Mouse (Mus musculus): ENCODE measurements around the gene Cnot2.
"Not testable (repeated sequence)": the region's sequence is repeated elsewhere in the genome, so short reads cannot be mapped to it uniquely, and the experiment has no call there.

The Cnot2 gene

DNA sequence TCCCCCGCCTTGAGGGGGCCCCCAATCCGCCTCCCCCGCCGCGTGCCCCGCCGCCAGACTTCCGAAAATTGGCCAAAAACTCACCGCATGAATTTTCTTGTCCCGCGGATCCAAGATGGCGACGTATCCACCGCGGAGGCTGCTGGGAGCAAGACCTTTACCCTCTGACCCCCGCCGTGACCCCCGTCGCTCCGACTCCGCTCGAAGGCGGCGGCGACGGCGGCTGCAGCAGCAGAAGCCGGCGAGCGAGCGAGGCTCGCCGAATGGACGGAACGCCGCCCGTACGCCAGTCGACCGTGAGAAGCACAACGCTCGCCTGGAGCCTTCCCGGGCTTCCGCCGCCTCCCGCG lies at the start of gene Cnot2:
Gene Cnot2 (minus strand): TSS at position 143 of the 350 bp plus-strand sequence.
- peak; percentile 96 for DNase-seq

DNA sequence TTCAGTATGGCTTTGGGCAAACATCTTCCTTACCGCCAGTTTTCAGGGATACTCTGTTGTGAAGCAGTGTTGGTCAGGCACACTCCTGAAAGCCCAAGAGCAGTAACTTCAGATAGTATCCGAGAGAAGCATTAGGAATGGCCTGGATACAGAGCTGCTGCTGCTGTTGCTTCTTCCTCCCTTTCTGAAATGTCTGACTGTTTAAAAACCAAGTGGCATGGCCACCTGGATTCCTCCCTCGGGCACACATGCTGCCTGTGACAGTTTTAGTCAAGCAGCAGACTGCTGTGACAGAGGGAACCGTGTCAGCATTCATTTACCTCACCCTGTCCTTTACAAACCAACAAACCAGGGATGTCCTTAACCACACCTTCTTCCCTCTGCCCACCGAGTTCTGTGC lies 47.6 kb upstream of the Cnot2 start:
- no peak for DNase-seq

DNA sequence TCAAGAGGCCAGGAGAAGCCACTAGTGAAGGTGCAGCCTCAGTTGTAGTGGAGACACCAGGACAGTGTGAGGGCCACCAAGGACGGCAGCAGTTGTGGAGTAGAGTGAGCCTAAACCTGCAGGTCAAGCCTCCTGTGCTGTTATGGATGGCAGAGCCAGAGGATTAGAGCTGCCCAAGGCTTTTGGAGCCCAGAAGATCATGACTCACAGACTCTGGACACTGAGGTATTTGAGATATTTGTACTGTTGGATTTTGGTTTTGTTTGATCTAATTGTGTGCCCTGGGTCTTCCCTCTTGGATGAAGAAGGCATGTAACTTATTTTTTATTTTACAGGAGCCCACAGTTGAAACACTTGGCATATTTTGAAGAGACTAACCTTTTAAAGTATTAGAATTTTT lies 44.7 kb upstream of the Cnot2 start:
- DNase-seq = no peak

DNA sequence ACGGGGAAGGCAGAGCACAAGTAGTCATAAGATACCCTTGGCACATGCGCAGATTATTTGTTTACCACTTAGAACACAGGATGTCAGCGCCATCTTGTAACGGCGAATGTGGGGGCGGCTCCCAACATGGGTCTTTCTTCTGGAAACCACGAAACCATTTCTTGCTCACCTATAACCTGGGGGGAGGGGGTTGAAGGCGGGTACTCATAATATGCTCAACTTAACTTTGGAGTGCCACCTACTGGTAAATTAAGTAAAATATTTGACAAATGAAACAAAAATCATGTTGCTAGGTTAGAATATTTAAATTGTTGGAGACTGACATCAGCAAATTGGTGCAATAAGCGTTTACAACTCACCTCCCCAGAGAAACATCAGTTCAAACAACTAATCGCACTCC lies 31.9 kb upstream of the Cnot2 start:
- not testable (repeated sequence) for DNase-seq

DNA sequence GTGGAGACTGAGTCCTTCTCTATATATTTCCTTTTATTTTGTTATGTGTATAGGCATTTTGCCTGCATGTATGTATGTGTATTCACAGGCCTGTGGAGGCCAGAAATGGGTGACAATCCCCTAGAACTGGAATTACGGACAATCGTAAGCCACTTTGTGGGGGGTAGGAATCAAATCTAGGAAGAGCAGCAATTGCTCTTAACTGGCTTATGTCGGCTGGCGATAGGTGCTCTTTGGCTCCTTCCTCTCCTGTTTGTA lies 23.5 kb upstream of the Cnot2 start:
- no peak for DNase-seq

DNA sequence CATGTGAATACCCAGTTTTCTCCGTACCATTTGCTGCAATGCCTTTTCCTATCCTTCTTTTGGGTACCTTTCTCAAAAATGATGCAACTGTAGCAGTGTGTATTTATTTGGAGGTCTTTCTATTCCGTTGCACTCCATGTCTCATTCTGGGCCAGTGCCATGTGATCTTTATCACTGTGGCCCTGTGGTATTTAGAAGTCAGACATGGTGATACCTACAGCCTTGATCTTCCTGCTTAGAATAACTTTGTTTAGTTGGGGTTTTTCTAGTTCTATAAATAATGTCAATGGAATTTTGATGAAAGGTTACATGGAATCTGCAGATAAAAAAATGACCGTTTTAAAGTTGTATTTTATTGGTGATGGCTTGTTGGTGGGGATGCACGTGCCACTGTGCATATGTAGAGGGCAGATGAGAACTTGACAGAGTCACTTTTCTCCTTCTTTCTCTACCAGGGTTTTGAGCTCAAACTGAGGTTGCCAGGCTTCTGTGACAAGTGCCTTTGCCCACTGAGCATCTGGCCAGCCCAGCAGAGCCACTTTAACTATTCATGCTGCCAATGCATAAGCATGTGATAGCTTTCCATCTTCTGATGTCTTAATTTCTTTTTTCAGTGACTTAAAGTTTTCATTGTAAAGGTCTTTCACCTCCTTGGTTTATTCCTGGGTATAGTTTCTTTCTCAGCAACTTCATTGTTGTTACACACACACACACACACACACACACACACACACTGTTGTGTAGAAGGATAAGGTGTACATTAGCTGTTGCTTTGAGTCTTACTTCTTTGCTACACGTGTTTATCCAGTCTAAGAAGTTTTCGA lies 23.0 kb upstream of the Cnot2 start:
- DNase-seq = no peak

DNA sequence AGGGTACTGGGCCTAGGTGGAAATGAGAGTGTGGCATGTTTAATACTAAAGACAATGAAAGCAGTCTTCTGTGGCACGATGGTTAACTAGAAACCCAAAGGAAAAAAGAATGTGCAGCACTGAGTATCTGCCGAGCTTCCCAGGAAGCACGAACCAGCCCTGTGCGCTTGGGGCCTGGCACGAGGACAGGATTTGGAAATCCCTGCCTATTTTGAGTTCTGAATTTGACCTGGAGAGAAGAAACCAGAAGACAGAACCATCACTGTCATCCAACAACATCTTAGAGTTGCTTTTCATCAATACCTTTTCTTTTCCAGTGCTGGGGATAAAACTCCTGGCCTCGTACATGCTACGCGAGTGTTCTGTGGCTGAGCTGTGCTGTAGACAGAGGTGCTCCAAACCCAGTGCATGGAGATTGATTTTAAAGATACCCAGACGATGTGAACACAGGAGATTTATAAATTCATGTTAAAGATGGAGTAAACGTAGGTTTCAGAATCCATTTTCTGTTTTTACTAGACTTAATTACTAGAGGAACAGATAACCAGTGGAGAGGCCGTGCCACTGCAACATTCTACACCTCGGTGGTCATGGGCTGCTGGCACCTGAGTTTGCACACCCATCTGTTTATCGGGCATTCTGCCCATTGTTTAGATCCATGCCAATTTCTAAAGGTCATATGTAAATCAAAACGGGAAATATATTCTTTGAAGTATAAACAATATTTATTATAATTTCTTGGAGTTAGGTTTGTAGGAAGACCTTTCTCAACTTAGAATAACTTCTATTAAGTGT lies 17.9 kb upstream of the Cnot2 start:
- no peak for DNase-seq

DNA sequence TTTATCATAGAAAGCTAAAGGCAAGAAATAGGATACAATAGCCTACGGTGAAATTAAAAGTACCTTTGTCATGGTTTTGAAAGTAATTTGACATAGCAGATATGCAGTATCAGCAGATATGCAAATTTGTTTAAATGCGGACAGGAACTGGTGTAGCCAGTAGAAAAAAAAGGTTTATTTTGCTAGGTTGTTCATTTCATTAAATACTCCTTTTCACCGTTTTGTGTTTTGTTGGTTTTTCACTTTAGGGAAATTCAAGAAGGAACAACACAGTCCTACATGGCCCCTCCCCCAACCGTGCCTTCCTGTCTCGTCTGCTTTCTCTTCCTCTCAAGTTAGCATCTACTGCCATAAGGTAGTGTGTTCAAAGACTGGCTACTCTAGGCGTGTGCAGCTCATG lies 1.4 kb upstream of the Cnot2 start:
- no peak for DNase-seq

DNA sequence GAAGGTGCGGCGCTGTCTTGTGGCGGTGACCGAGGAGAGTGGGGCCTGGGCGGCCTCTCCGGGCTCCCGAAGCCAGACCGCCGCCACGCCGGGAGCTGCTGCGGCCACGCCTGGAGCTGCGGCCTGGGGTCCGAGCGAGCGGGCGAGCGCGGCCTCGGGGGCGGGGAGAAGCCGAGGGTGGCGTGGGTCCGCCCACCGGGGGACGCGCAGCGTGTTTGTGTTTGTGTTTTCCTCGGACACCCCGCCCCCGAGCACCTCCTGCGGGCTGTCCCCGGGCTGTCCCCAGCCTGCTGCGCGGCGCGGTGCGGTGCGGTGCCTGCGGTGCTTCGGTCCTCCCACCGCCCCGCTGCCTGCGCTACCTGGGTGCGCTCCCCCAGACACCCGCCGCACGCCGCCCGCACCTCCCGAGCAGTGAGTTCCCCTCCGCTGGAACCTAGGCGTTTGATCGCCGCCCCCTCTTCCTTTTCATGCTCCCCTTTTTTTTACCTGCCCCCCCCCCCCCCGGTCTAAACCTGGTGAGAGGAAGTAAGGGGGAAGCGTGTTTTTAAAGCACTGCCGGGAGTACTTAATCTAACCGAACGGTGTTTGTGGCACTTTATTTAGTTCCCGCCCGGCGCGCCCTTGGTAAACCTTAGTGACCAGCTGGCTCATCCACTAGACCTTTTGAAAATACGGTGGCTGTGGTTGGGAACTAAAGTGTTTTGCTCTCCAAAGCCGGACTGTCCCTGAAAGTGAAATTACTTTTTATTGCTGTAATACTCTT lies 589 bp upstream of the Cnot2 start:
- DNase-seq = peak; percentile 77

DNA sequence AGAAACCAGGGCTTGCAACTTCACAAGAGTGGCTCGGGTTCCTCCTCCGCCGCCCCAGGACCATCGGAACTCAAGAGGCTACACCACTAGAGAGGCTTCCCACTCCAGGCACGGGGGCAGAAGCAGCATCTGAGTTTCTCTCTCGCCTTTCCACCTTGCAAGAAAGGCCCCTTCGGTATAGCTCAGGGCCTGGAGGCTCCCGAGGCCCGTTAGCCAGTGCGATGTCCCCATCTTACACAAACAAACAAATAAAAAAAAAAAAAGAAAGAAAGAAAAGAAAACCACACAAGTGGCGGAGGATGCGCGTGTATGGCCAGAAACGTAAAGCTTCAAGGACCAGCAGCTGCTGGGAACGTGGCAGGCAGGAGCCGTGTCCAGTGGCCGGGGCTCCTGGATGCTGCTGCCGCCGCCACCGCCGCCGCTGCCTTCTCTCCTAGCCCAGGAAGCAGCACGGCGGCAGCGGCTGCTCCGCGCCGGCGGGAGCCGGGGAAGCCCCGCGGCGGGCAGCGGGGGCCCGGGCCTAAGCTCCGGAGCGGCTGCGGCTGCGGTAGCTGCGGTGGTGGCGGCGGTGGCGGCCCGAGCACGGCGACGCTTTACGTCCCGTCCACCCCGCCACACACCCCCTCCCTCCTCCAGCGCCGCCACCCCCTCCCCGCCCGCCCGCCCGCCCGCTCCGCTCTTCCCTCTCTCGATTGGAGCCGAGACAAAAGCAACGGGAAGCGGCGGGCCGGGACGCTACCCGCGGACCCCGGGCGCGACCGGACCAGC lies 536 bp downstream of the Cnot2 start:
- DNase-seq = peak; percentile 61

DNA sequence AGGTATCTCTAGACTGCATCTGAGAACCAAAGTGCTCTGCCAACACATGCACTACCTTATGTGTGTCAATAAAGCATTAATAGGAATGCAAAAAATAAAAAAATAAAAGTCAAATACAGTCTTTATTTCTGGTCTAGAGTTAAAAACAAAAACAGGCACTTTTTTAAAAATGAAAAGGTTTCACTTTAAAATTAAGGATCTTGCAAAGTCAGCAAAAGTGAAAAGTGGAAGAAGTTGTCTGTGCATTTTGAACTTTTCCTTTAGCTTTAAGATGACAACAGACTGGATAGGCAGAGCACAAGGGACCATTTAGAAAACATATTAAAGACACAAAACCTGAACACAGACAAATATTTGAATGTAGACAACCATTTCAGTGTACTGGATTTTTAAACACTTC lies 1.8 kb downstream of the Cnot2 start:
- DNase-seq = no peak

DNA sequence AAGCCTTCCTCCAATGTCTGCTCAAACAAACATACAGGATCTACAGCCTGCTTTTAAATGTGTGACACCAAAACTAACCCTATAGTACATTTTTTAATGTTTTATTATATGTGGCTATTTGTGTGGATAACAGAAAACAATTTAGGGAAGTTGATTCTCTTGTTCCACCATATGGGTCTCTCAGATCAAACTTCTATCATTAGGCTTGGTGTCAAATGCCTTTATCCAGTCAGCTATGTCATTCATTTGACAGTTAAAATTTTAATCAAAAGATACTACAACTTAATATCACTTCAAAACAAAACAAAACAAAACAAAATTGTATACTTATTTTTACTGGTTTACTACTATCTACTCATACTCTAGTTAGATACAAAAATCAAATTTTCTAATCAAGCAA lies 2.9 kb downstream of the Cnot2 start:
- no peak for DNase-seq

DNA sequence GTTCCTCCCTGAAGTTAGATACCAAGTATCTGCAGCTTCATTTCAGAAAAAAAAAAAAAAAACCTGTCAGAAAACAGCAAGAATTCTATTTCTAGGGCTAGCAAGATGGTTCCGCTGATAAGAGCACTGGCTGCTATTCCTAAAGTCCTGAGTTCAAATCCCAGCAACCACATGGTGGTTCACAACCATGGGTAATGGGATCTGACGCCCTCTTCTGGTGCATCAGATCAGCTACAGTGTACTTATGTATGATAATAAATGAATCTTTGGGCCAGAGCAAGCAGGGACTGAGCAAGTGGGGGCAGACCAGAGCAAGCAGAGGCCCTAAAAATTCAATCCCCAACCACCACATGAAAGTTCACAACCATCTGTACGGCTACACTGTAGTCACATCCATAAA lies 4.1 kb downstream of the Cnot2 start:
- DNase-seq = no peak

DNA sequence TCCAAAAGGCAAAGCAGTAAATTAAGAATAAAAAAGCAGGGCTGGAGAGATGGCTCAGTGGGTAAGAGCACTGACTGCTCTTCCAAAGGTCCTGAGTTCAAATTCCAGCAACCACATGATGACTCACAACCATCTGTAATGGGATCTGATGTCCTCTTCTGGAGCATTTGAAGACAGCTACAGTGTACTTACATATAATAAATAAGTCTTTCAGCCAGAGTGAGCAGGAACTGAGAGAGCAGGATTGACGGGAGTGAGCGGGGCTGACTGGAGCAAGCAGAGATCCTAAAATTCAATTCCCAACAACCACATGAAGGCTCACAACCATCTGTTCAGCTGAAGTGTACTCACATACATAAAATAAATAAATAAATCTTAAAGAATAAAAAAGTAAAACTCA lies 5.2 kb downstream of the Cnot2 start:
- not testable (repeated sequence) for DNase-seq

DNA sequence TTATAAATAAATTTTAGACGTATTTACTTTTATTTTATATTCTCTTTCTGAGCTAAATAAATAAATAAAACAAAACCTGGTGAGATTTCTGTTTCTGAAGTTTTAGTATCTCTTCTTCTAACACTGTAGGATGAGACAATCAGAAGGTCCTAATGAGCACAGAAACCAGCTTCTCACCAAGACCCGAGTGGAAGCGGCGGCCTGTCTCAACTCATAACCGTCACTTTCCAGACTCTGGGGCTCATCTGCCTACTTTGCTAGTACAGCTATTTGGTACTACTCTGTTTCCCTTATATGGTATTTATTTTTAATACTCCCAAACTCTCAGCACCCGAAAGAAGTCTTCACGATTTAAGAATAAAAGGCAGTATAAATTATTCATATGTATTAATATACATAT lies 10.8 kb downstream of the Cnot2 start:
- DNase-seq = no peak

DNA sequence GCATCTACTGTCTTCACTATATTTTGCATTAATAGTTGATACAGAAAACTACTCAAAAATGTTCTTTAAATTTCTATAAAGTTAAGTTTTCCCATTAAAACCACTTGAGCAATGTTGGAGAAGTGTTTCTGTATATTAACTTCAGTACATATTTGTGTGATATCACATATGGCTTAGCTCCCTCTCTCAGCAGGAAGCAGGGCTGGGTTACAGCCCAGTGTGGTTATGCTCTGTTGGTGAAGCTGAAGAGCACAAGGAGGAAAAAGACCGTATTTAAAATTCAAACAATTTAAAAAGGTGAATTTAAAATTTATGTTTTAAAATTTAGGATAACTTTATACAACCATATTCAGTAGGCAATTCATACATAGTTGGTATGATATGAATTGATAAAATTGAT lies 12.8 kb downstream of the Cnot2 start:
- no peak for DNase-seq

DNA sequence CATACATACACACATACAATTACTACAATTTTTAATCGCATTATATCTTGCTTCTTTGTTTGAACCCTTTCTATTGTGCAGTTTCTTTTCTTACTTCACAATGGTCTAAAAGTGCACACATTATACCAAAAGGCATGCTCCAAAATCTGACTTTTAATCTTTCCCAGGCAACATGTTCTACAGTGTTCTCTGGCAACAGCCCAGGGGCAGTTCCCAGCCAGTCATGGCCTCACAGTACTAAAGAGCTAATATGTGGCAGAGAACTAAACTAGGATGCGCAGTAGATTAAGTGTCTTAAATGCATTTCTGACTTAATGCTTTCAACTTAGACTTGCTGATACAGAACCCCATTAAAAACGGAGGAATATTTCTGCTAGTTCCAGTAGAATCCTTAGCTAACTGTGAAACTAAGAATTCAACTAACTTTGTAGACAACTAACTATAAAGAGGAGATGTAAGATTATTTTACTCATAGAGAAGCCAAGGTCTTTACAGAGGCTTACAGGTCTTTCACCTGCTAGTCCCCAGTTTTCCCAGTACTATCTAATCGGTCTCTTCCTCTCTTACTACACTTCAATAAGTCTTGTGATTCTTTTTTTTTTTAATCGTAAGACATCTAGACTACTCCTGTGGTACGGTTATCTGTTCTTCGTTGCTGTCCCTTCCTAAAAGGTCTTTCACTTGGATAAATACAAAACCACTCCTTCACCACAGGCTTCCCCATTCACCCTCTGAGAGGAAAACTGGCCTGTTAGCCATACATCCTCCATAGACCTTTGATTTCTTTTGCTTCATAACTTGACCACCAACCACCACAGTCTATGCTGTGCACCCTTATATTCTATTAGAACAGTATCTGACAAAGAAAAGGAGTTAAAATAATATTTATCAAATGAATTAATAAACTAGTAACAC lies 13.6 kb downstream of the Cnot2 start:
- no peak for DNase-seq

DNA sequence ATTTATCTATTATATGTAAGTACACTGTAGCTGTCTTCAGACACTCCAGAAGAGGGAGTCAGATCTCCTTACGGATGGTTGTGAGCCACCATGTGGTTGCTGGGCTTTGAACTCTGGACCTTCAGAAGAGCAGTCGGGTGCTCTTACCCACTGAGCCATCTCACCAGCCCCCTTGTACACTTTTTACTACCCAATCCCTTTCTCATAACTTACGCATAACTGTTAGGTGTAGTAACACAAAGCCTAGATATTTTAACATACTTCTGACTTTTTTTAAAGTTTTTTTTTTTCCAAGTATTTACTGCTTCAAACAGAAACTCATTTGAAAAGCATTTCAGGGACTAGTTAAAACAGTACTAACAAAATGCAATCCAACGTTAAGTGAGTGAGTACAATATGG lies 14.8 kb downstream of the Cnot2 start:
- not testable (repeated sequence) for DNase-seq

DNA sequence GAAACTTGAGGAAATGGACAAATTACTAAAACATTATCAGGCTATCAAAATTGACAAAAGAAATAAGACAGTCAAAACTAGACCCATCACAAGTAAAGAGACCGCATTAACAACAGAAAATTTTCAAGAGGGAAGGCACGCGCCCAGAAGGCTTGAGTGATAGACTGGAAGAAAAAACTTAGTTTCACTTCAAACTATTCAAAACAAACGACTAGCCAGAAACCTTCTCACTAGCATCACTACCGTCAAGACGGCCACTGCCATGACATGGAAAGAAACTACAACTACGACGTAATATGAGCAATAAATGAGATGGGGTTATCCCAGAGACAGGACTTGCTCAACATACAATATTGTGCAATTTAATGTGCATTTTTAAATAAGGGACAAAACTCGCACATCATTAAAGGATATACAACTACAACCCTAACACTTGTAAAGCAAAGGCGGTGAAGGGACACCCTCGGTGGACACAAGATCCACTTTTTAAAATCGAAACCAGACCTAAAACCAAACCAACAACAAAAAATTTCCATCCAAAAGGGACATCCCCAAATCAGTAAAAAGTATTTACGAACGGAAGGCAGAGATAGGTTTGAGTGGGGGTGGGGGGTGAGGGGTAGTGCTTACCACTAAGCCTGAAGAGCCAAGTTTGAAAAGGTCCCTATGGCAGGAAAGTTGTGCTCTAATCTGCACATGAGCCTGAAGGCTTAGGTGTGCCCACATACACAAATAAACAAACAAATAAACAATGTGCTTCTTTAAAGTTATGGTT lies 16.3 kb downstream of the Cnot2 start:
- DNase-seq = no peak

DNA sequence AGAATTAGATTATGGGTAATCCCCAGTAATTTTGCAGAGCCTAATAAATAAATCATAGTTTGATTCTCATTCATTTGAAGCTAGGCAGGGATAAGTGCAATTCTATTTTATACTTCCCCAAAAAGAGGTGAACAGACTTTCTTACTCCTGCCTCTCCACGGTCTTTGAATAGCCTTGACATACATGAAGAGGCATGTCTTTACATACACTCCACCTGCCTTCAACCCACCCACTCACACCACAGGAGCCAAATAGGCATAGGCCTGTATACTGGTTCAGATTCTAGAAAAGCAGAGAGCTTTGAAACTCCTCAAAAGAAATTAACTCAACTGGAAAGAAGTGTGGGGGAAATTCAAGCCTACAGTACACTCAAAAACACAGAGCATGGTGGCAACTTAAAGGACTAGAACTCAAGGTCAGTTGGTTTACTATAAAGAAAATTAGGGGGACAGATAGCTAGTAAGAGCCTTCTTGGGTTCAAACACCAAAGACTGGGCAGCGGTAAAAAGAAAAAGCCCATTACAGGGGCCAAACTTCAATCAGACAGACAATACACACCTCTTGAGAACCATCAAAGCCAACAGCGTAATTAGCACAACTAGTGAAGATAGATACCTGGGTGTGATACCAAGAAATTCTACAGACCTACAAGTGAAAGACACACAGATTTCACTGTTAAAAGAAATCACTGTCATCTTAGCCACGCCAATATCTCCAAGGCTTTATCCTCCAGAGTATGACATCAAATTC lies 18.4 kb downstream of the Cnot2 start:
- DNase-seq = no peak

DNA sequence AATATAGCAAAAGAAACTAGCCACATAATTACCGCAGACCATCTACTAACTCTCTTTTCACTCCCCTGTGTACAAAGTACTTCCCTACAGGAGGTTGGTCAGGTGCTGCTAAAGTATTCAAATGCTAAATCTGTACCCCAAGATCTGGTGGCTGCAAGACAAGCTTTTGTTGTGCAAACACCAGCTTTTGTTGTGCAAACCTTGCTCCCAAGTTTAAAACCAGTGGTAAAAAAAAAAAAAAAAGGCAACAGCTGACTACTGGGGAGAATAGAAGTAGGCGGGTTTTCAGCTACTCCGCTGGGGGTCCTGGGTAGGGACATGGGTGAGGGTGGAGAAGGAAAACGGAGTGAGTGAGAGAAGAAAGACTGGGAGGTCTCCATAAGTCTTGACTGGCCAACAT lies 19.1 kb downstream of the Cnot2 start:
- DNase-seq = no peak

Measured in kidney, adult 18-20 months (tissue).